Mouse (Mus musculus): Measurements from ENCODE around the gene Ddc.

GRCm38 (mm10) chr11:11893769-11894168, 4.2 kb downstream of the Ddc start:
- TF ChIP-seq CTCF (IDR thresholded peaks at IDR 0.05; ENCODE audit: borderline replicate concordance, control insufficient read depth, extremely low read depth, insufficient read depth, low read length, poor library complexity) (no peak), POLR2A (IDR thresholded peaks at IDR 0.05; ENCODE audit: control insufficient read depth, extremely low read depth, insufficient read depth, low read length, poor library complexity) (no peak)
